Mouse (Mus musculus) cerebellum, postnatal 10 days (tissue): ENCODE measurements around the gene Gm44805.

Source experiments
- DNase-seq, 2 experiments: peaks; one replicate each; pipeline ENCODE4 v3.0.0; 2021; ENCODE audit warnings: mixed read lengths in 2 of 2

Gene Gm44805

GRCm38 (mm10) chr7:19676662-19677061, 4.6 kb downstream of the Gm44805 start:
- peak in 1 of 2 experiments; percentile 24 for DNase-seq

- no peak for DNase-seq
Measured at GRCm38 (mm10) chr7:19675824-19676223, 5.4 kb downstream of the Gm44805 start.

- peak; percentile 26 to 35 for DNase-seq
Measured at GRCm38 (mm10) chr7:19673083-19673699, 8.0 kb downstream of the Gm44805 start.

GRCm38 (mm10) chr7:19671511-19671910, 9.7 kb downstream of the Gm44805 start:
- no peak for DNase-seq

GRCm38 (mm10) chr7:19668947-19669721, 12.1 kb downstream of the Gm44805 start:
- DNase-seq, result peak; percentile 97 to 98

- DNase-seq, result no peak
Measured at GRCm38 (mm10) chr7:19667434-19667833, 13.8 kb downstream of the Gm44805 start.

GRCm38 (mm10) chr7:19666750-19667149, 14.5 kb downstream of the Gm44805 start:
- peak in 1 of 2 experiments; percentile 32 for DNase-seq

GRCm38 (mm10) chr7:19664955-19665841, 16.0 kb downstream of the Gm44805 start, which contains the start of gene Clptm1:
Gene Clptm1, minus strand, starts transcription at chr7:19665033.
- DNase-seq, result peak; percentile 99

- no peak for DNase-seq
Measured at GRCm38 (mm10) chr7:19664455-19664954, 16.7 kb downstream of the Gm44805 start.

GRCm38 (mm10) chr7:19663940-19664339, 17.3 kb downstream of the Gm44805 start:
- DNase-seq, result peak; percentile 21 to 28

- no peak for DNase-seq
Measured at GRCm38 (mm10) chr7:19652614-19653013, 28.6 kb downstream of the Gm44805 start.

GRCm38 (mm10) chr7:19651063-19651786, 30.0 kb downstream of the Gm44805 start:
- no peak for DNase-seq

- DNase-seq, result no peak
Measured at GRCm38 (mm10) chr7:19641223-19641622, 40.0 kb downstream of the Gm44805 start.

- DNase-seq, result no peak
Measured at GRCm38 (mm10) chr7:19635074-19635827, 46.0 kb downstream of the Gm44805 start.

GRCm38 (mm10) chr7:19634591-19634990, 46.6 kb downstream of the Gm44805 start:
- DNase-seq, result no peak

- no peak for DNase-seq
Measured at GRCm38 (mm10) chr7:19633855-19634254, 47.4 kb downstream of the Gm44805 start.

- no peak for DNase-seq
Measured at GRCm38 (mm10) chr7:19633197-19633596, 48.0 kb downstream of the Gm44805 start.

- DNase-seq, result no peak
Measured at GRCm38 (mm10) chr7:19632720-19633119, 48.5 kb downstream of the Gm44805 start.

GRCm38 (mm10) chr7:19632275-19632674, 48.9 kb downstream of the Gm44805 start:
- DNase-seq, result no peak

GRCm38 (mm10) chr7:19629361-19629734, 51.9 kb downstream of the Gm44805 start, which contains the start of gene Relb:
Gene Relb, minus strand, starts transcription at chr7:19629438.
- DNase-seq, result peak; percentile 98
